Mouse (Mus musculus): Measurements from ENCODE around the gene Agpat2. TPM values are rescaled to one million over a fixed set of nuclear protein-coding genes. Genes with fewer than 3 reads are reported as not detected.

Agpat2 gene
- polyA plus RNA-seq, 1 experiment from 2014 or later, result 40.1 TPM

- no peak overlapping the region for H3K4me2 ChIP-seq
- no peak overlapping the region for H3K4me3 ChIP-seq (ENCODE audit: low read depth, low read length)
- DNase-seq (ENCODE audit: low spot score) (no peak), ATAC-seq (replicated peaks; ENCODE audit: low FRiP score) (no peak)
- H3K36me3 ChIP-seq (ENCODE audit: control insufficient read depth, insufficient read depth, low read length), result peaks cover 6% of the 10 kb centered on the region; the same call in 1 of the 2 replicates
- no peak overlapping the region for H3K9ac ChIP-seq (ENCODE audit: low read depth, low read length)
- no peaks in the 10 kb centered on the region for H3K27me3 ChIP-seq (replicated peaks; ENCODE audit: control insufficient read depth, insufficient read depth, low read length)
- H3K9me3 ChIP-seq (ENCODE audit: control insufficient read depth, low read length), result no peaks in the 10 kb centered on the region
- H3K4me1 ChIP-seq (replicated peaks; ENCODE audit: control insufficient read depth, insufficient read depth, low read length), result peaks cover 23% of the 10 kb centered on the region
- 93% methylated on average over 3 of the region's 3 CpGs for WGBS
- no peak overlapping the region for H3K27ac ChIP-seq (ENCODE audit: low read depth, low read length)
Measured at GRCm38 (mm10) chr2:26596898-26597297, 7.3 kb downstream of the Agpat2 start.

GRCm38 (mm10) chr2:26595725-26596435 lies 8.3 kb downstream of the Agpat2 start:
- ATAC-seq (replicated peaks; ENCODE audit: low FRiP score), result peak; percentile 5
- peaks cover 21% of the 10 kb centered on the region for H3K4me1 ChIP-seq (replicated peaks; ENCODE audit: control insufficient read depth, insufficient read depth, low read length)
- DNase-seq (ENCODE audit: low spot score), result no peak
- peak overlapping the region; percentile 34; the same call in 1 of the 2 replicates for H3K27ac ChIP-seq (ENCODE audit: low read depth, low read length)
- H3K4me2 ChIP-seq, result no peak overlapping the region
- no peak overlapping the region for H3K9ac ChIP-seq (ENCODE audit: low read depth, low read length)
- H3K27me3 ChIP-seq (replicated peaks; ENCODE audit: control insufficient read depth, insufficient read depth, low read length), result no peaks in the 10 kb centered on the region
- peaks cover 6% of the 10 kb centered on the region; the same call in 1 of the 2 replicates for H3K36me3 ChIP-seq (ENCODE audit: control insufficient read depth, insufficient read depth, low read length)
- no peaks in the 10 kb centered on the region for H3K9me3 ChIP-seq (ENCODE audit: control insufficient read depth, low read length)
- WGBS, result 82% methylated on average over 11 of the region's 11 CpGs
- H3K4me3 ChIP-seq (ENCODE audit: low read depth, low read length), result no peak overlapping the region

- WGBS, result 68% methylated on average over 6 of the region's 6 CpGs
- H3K4me3 ChIP-seq (ENCODE audit: low read depth, low read length), result no peak overlapping the region
- H3K36me3 ChIP-seq (ENCODE audit: control insufficient read depth, insufficient read depth, low read length), result peaks cover 6% of the 10 kb centered on the region; the same call in 1 of the 2 replicates
- no peaks in the 10 kb centered on the region for H3K27me3 ChIP-seq (replicated peaks; ENCODE audit: control insufficient read depth, insufficient read depth, low read length)
- no peaks in the 10 kb centered on the region for H3K9me3 ChIP-seq (ENCODE audit: control insufficient read depth, low read length)
- DNase-seq (ENCODE audit: low spot score) (peak; percentile 49), ATAC-seq (replicated peaks; ENCODE audit: low FRiP score) (peak; percentile 23)
- no peak overlapping the region for H3K4me2 ChIP-seq
- H3K9ac ChIP-seq (ENCODE audit: low read depth, low read length), result no peak overlapping the region
- peaks cover 16% of the 10 kb centered on the region for H3K4me1 ChIP-seq (replicated peaks; ENCODE audit: control insufficient read depth, insufficient read depth, low read length)
- H3K27ac ChIP-seq (ENCODE audit: low read depth, low read length), result peak overlapping the region; percentile 34
Measured at GRCm38 (mm10) chr2:26594934-26595724, 9.1 kb downstream of the Agpat2 start.

- Histone ChIP-seq H3K27me3 (replicated peaks; ENCODE audit: control insufficient read depth, insufficient read depth, low read length) (no peaks in the 10 kb centered on the region), H3K9ac (ENCODE audit: low read depth, low read length) (no peak overlapping the region), H3K9me3 (ENCODE audit: control insufficient read depth, low read length) (no peaks in the 10 kb centered on the region), H3K4me2 (no peak overlapping the region), H3K36me3 (ENCODE audit: control insufficient read depth, insufficient read depth, low read length) (peaks cover 6% of the 10 kb centered on the region; the same call in 1 of the 2 replicates), H3K27ac (ENCODE audit: low read depth, low read length) (0 out of 2 replicates have a peak overlapping the region, but pooled peaks have one; percentile 11), H3K4me1 (replicated peaks; ENCODE audit: control insufficient read depth, insufficient read depth, low read length) (peaks cover 16% of the 10 kb centered on the region), H3K4me3 (ENCODE audit: low read depth, low read length) (no peak overlapping the region)
- DNase-seq (ENCODE audit: low spot score), result peak; percentile 34
- 74% methylated on average over 7 of the region's 7 CpGs for WGBS
- ATAC-seq (replicated peaks; ENCODE audit: low FRiP score), result peak; percentile 16; the same call in 1 of the 2 replicates
Measured at GRCm38 (mm10) chr2:26594461-26594933, 9.7 kb downstream of the Agpat2 start.

- H3K4me3 ChIP-seq (ENCODE audit: low read depth, low read length), result no peak overlapping the region
- peaks cover 12% of the 10 kb centered on the region for H3K4me1 ChIP-seq (replicated peaks; ENCODE audit: control insufficient read depth, insufficient read depth, low read length)
- DNase-seq (ENCODE audit: low spot score) (peak; percentile 56), ATAC-seq (replicated peaks; ENCODE audit: low FRiP score) (peak; percentile 42; the same call in 1 of the 2 replicates)
- H3K27ac ChIP-seq (ENCODE audit: low read depth, low read length), result no peak overlapping the region
- no peaks in the 10 kb centered on the region for H3K9me3 ChIP-seq (ENCODE audit: control insufficient read depth, low read length)
- no peak overlapping the region for H3K9ac ChIP-seq (ENCODE audit: low read depth, low read length)
- no peaks in the 10 kb centered on the region for H3K27me3 ChIP-seq (replicated peaks; ENCODE audit: control insufficient read depth, insufficient read depth, low read length)
- WGBS, result 55% methylated on average over 9 of the region's 9 CpGs
- H3K4me2 ChIP-seq, result no peak overlapping the region
- H3K36me3 ChIP-seq (ENCODE audit: control insufficient read depth, insufficient read depth, low read length), result peaks cover 6% of the 10 kb centered on the region; the same call in 1 of the 2 replicates
Measured at GRCm38 (mm10) chr2:26594022-26594346, 10.2 kb downstream of the Agpat2 start.

- H3K27me3 ChIP-seq (replicated peaks; ENCODE audit: control insufficient read depth, insufficient read depth, low read length), result no peaks in the 10 kb centered on the region
- ATAC-seq (replicated peaks; ENCODE audit: low FRiP score), result 0 out of 2 replicates have a peak, but pooled peaks have one; percentile 6
- H3K9ac ChIP-seq (ENCODE audit: low read depth, low read length), result no peak overlapping the region
- DNase-seq (ENCODE audit: low spot score), result no peak
- 69% methylated on average over 9 of the region's 9 CpGs for WGBS
- H3K9me3 ChIP-seq (ENCODE audit: control insufficient read depth, low read length), result no peaks in the 10 kb centered on the region
- no peak overlapping the region for H3K27ac ChIP-seq (ENCODE audit: low read depth, low read length)
- peaks cover 15% of the 10 kb centered on the region for H3K4me1 ChIP-seq (replicated peaks; ENCODE audit: control insufficient read depth, insufficient read depth, low read length)
- H3K4me2 ChIP-seq, result no peak overlapping the region
- no peak overlapping the region for H3K4me3 ChIP-seq (ENCODE audit: low read depth, low read length)
- peaks cover 6% of the 10 kb centered on the region; the same call in 1 of the 2 replicates for H3K36me3 ChIP-seq (ENCODE audit: control insufficient read depth, insufficient read depth, low read length)
Measured at GRCm38 (mm10) chr2:26593211-26594021, 10.8 kb downstream of the Agpat2 start.

- Histone ChIP-seq H3K4me2 (no peak overlapping the region), H3K9ac (ENCODE audit: low read depth, low read length) (no peak overlapping the region), H3K36me3 (ENCODE audit: control insufficient read depth, insufficient read depth, low read length) (peaks cover 6% of the 10 kb centered on the region; the same call in 1 of the 2 replicates), H3K27me3 (replicated peaks; ENCODE audit: control insufficient read depth, insufficient read depth, low read length) (no peaks in the 10 kb centered on the region), H3K4me1 (replicated peaks; ENCODE audit: control insufficient read depth, insufficient read depth, low read length) (peaks cover 29% of the 10 kb centered on the region), H3K27ac (ENCODE audit: low read depth, low read length) (no peak overlapping the region), H3K9me3 (ENCODE audit: control insufficient read depth, low read length) (no peaks in the 10 kb centered on the region), H3K4me3 (ENCODE audit: low read depth, low read length) (no peak overlapping the region)
- DNase-seq (ENCODE audit: low spot score) (peak; percentile 36), ATAC-seq (replicated peaks; ENCODE audit: low FRiP score) (no peak)
- WGBS, result 82% methylated on average over 12 of the region's 12 CpGs
Measured at GRCm38 (mm10) chr2:26591416-26591815, 12.8 kb downstream of the Agpat2 start.

GRCm38 (mm10) chr2:26590962-26591361 lies 13.3 kb downstream of the Agpat2 start:
- no peak overlapping the region for H3K9ac ChIP-seq (ENCODE audit: low read depth, low read length)
- ATAC-seq (replicated peaks; ENCODE audit: low FRiP score) (no peak), DNase-seq (ENCODE audit: low spot score) (no peak)
- WGBS, result 90% methylated on average over 7 of the region's 7 CpGs
- H3K36me3 ChIP-seq (ENCODE audit: control insufficient read depth, insufficient read depth, low read length), result peaks cover 6% of the 10 kb centered on the region; the same call in 1 of the 2 replicates
- H3K4me3 ChIP-seq (ENCODE audit: low read depth, low read length), result no peak overlapping the region
- no peaks in the 10 kb centered on the region for H3K9me3 ChIP-seq (ENCODE audit: control insufficient read depth, low read length)
- H3K27ac ChIP-seq (ENCODE audit: low read depth, low read length), result no peak overlapping the region
- H3K4me1 ChIP-seq (replicated peaks; ENCODE audit: control insufficient read depth, insufficient read depth, low read length), result peaks cover 32% of the 10 kb centered on the region
- no peaks in the 10 kb centered on the region for H3K27me3 ChIP-seq (replicated peaks; ENCODE audit: control insufficient read depth, insufficient read depth, low read length)
- H3K4me2 ChIP-seq, result no peak overlapping the region
